Mouse (Mus musculus): ENCODE measurements around the gene Srxn1. TPM values are rescaled to one million over a fixed set of nuclear protein-coding genes. Genes with fewer than 3 reads are reported as not detected.

The Srxn1 gene
- total RNA-seq, 2 experiments from 2014 or later, result 47.2 to 58.2 TPM

DNA sequence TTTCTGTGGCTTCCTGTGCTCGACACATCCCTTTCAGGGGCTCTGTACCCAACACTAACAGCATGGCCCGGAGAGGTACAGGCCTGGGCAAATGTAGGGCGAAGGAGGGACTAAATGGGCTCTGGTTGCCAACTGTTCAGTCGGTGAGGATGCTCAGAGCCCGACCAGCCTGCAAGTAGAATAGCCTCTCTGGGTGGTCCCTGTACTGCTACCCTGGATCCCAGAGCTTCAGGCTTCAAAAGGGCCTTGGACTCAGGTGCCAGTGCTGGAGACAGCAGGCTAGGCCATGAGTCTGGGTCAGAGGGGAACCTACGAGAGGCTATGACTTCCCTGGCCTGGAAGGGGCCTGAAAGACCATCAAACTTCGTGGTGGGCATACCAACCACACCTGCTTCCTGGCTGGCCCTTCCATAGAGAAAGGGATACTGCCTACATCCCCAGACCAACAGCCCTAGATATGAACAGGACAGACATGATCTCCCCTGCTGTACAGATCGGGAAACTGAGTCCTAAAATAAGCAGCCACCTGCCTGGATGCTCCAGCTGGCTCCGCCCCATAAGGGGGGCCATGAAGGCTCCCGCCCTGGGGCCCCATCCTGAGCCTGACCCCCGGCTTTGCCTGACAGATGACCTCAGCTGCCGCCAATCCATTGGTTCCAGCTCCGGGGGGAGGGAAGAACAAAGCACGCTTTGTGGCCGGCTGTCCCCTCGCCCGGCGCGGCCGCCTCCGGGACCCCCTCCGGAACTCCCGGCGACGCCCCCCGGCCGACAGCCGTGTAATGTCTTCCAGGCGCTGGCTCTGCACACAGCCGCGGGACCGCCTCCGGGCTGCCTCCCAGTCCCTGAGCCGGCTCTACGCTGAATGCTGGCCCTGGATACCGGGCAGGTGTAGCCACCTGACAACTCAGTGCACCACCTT is 9.0 kb downstream of the Srxn1 start:
- no peak for DNase-seq (ENCODE audit: low spot score in 2 of 2)

DNA sequence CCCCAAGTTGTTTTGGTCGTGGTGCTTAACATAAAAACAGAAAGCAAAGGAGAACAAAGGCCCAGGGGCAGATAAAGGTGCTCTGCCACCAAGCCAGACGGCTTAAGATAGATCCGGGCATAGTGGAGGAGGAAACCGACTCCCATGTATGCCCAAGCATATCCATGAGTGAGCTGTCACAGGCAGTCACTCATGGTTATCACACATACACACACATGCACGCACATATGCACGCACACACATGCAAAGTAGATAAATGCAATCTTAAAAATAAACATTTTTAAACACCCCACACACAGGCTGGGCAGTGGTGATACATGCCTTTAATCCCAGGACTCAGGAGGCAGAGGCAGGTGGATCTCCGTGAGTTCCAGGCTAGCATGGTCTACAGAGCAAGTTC is 12.4 kb downstream of the Srxn1 start:
- no peak for DNase-seq (ENCODE audit: low spot score in 2 of 2)

DNA sequence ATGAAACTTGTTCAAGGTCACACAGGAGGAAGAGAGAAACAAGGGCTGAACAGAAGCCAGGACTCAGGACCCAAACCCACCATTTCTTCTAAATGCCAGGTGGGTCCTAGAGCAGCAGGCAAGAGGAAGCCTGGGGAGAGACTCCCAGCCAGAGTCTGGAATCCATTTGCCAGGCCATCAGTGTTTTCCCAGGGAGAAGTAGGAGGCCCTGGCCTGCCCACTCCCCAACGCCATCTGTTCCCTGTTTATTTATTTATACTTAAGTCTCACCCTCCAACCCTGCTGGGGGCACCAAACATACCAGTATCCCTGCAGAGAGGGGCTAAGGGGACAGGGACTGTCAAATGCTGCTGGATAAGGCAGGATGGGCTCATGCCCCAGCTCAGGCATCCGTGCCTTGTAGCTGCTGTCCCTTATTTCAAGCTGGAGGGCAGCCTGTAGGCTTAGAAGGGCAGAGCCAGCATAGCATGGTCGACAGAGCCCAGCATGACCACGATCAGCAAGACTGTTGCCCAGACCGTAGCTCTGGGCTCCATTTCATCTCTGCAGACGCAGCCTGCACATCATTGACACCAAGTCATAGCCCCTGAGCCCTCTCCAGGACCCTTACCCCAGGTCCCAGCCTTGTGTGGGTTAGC is 14.0 kb downstream of the Srxn1 start:
- no peak for DNase-seq (ENCODE audit: low spot score in 2 of 2)

DNA sequence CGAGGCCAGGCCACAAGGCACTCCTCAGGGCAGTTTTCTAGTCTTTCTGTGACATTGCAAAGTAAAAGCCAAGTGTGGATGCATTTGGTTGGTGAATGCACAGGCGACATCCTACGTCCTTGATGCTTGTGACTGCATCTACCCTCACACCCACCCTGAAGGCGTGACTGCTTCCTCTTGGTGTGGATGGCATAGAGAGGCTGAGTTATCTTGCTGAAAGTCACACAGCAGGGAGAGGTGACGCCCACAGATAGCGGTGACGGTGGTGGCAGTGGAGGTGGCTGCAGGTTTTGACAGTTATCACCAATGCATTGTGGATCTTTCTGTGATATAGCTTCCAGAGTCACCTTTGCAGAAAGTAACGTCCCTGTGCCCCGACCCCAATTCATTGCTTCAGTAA is 17.6 kb downstream of the Srxn1 start:
- DNase-seq (ENCODE audit: low spot score in 2 of 2), result no peak

DNA sequence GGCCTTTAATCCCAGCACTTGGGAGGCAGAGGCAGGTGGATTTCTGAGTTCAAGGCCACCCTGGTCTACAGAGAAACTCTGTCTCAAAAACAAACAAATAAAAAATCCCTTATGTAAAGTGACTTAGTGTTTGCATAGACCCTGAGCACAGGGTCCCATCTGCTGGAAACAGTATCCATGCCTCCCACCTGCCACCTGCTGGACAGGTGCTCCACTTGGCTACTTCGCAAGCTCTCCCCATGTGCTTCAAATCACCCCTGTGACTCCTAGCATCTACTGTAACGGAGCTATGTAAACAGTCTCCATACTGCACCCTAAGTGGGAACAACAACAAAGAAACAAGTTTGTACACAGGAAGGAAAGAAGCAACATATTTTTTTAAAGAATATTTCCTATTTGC is 23.3 kb downstream of the Srxn1 start:
- DNase-seq (ENCODE audit: low spot score in 2 of 2), result no peak

DNA sequence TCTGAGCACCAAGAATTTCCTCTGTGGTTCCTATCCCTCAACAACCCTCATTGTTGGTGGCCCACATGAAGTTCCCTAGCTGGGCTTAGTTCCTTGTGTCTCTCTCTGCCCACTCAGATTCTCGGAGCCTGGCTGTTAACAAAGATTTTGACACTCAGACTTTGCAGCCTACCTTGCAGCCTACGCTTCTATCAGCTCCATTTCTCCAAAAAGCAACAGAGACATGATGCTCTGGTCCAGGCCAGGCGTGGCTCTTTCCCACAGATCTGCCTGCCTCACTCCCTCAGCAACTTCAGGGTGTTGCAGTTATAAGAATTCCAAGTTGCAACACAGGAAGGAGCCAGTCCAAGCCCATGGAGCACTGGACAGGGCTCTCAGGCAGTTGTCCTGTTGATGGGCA is 24.5 kb downstream of the Srxn1 start:
- no peak for DNase-seq (ENCODE audit: low spot score in 2 of 2)

DNA sequence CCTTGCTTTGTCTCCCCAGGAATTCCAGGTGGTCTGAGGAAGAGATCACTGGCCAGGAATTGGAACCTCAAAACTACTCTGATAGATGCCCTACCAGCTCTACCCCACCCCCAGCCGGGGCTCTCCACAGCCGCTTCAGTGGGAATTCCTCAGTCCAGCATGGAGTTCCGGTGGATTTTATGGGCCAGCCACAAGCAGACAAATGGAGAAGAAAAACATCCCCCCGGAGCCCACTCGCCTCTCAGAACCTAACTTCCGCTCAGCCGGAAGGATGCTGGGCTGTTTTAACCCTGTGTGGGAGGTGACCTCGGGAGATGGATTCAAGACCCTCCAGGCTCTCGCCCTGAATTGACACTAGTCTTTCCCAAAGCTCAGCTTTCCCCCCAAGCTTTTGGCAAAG is 26.7 kb downstream of the Srxn1 start:
- DNase-seq (ENCODE audit: low spot score in 2 of 2), result no peak

DNA sequence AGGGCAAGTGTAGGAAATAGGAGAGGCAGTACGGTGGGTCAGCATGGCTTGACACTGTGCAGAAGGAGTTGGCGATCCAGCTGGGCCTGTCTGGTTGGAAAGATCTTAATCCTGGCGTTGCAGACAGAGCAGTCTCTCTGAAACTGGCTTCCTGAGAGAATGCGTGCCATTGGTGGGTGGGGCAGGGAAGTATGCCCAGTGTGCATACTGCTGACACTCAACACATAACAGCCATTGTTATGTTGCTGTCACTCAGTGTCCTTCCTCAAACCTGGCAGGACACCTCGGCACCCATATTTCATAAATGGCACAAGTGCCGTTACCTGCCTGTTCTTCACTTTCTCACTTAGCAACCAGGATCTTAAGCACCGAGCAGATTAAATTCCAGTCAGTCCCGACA is 27.4 kb downstream of the Srxn1 start:
- DNase-seq (ENCODE audit: low spot score in 2 of 2), result no peak

DNA sequence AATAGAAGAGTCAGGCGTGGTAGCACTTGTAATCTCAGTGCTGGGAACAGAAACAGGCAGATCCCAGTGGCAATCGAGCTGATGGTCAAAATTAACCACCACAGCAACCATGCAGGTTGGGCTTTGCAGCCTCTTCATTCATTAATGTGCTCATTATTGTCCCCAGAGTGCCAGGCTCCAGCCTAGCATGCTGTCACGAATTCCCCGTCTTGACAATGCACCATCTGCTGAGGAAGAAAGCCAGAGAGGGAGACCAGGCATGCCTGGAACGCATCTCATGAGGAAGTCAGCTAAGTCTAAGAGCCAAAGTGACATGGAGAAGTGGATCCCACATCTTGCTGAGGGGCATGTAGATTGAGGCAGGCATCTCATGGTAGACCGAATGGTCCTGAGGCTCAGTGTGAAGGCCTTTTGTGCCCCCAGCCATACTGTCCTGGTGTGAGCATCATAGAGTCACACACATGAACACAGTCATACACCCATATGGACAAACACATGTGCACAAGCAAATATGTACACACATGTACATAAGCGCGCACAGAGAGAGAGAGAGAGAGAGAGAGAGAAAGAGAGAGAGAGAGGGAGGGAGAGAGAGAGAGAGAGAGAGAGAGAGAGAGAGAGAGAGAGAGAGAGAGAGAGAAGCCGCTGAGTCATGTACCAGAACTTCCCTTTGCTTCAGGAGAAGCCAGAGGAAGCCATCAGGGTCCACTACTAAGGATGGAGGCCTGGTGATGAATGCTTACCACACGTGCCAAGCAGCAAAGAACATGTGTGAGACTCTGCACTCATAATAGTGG is 34.1 kb downstream of the Srxn1 start:
- DNase-seq (ENCODE audit: low spot score in 2 of 2), result no peak

DNA sequence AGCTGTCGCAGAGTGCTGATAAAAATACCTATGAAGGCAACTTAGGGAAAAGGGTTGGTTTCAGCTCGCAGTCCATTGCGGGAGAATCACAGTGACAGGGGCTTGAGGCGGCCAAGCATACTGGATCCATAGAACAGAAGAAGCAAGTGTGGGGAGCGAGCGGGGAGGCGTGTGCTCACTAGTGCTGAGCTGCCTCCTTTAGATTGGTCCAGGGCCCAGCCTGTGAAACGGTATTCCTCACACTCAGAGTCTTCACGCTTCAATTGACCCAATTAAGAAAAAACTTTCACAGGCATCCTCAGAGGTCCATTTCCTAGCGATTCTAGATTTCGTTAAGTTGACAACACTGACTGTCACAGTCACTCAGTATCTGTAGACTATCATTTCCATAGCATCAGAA is 35.6 kb downstream of the Srxn1 start:
- DNase-seq (ENCODE audit: low spot score in 2 of 2), result no peak

DNA sequence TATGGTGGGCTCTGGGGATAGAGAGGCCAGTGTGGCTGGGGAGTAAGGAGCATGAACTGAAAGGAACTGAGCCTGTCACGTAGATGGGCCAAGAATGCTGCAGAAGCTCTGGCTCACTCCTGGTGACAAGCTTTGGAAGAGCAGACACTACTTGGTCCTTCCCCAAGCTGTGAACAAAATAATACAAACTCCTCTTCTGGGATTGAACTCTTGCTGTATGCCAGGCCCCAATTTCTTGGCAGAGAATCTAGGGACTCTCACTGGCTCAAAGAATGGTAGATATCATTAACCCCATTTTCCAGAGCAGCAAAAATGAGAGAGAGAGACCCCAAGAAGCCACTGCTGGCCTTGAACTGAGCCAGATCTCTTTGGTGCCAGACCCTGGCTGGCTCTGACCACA is 36.2 kb downstream of the Srxn1 start:
- no peak for DNase-seq (ENCODE audit: low spot score in 2 of 2)

DNA sequence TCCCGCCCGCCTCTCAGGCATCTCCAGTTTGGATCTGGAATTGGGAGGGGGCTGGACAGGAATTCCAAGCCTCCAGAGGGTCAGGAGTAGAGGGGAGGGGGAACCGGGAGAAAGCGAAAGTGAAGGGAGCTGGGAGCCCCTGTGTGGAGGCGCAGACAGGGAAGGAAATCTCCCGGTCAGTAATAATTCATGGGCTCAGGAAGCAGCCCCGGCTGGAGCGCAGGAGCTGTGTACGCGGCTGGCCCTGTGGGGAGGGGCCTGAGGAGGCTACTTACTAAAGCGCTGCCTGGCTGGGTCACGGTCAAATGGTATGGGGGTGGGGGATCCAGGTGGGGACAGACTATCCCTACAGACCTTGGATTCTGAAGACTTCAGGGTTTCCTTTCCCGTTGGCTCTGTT is 36.7 kb downstream of the Srxn1 start:
- DNase-seq (ENCODE audit: low spot score in 2 of 2), result no peak

DNA sequence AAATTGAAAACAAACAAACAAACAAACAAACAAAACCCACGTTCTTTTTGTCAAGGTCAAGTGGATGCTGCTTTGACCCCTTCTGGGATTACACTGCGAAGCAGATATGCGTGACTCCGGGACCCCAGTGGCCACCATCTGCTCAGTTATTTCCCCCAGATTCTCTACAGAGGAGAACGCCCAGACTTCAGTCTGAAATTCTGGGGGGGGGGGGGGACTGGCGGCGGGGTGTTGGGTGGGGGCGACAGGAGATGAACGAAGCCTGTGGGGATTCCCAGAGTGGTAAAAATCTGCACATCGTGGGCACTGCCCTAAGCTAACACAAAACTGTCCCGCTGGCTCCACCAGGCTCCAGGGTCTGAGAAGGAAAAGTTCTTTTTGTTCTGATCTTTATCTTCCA is 37.3 kb downstream of the Srxn1 start:
- DNase-seq (ENCODE audit: low spot score in 2 of 2), result no peak

DNA sequence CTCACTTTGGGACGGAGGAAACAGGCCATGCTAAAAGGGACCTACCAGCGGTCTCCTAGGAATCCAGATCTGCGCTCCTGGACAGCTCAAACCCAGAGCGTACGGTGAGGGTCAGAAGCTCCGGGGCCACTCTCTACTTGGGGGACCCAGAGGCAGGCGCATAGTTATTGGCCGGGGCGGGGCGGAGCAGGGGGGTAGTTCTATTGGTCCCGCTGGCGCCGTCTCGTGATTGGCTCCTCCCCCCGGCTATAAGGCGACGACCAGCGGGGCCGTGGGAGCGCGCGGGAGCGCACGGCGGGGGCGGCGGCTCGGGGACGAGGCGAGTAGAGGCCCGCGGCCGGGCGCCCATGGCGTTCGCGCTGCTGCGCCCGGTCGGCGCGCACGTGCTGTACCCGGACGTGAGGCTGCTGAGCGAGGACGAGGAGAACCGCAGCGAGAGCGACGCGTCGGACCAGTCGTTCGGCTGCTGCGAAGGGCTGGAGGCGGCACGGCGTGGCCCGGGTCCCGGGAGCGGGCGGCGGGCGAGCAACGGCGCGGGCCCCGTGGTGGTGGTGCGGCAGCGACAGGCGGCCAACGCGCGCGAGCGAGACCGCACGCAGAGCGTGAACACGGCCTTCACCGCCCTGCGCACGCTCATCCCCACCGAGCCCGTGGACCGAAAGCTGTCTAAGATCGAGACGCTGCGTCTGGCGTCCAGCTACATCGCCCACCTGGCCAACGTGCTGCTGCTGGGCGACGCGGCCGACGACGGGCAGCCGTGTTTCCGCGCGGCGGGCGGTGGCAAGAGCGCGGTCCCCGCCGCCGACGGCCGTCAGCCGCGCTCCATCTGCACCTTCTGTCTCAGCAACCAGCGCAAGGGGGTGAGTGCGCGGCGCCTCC is 38.2 kb downstream of the Srxn1 start, which contains the start of gene Tcf15:
Tcf15 (plus strand) TSS at position 283 of the 879 bp plus-strand sequence.
- DNase-seq (ENCODE audit: low spot score in 2 of 2), result peak in 1 of 2 experiments; percentile 27

DNA sequence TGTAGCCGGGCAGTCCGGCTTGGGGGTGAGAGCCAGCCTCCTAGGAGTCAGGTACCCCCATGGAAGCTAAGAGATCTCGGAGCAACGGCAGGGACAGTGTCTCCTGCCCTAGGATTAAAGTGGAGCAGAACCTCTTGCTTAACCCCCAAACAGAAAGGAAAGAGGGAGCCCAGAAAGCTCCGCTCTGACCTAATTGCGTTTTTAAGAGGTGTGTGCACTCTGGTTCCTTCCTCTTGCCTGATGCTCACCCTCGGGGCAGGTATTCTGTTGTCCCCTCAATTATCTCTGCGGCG is 38.8 kb downstream of the Srxn1 start:
- no peak for DNase-seq (ENCODE audit: low spot score in 2 of 2)

DNA sequence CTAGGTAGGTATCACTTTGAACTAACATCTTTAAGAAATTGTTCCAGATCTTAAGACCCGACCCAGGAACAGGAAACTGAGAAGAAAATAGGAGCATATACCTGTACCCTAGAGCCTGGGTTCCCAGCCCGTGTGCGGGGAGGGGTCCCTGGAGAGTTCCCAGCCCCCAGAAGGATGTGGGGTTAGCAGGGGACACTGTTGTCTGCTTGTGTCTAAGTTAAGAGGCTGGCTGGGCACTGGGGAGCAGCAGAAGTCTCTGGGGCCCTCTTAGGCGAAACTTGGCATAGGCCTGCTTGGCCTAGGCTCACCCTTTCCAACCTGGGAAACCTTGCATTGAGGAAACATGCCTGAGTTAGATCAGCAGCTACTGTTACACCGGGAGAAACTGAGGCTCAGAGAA is 39.2 kb downstream of the Srxn1 start:
- no peak for DNase-seq (ENCODE audit: low spot score in 2 of 2)

DNA sequence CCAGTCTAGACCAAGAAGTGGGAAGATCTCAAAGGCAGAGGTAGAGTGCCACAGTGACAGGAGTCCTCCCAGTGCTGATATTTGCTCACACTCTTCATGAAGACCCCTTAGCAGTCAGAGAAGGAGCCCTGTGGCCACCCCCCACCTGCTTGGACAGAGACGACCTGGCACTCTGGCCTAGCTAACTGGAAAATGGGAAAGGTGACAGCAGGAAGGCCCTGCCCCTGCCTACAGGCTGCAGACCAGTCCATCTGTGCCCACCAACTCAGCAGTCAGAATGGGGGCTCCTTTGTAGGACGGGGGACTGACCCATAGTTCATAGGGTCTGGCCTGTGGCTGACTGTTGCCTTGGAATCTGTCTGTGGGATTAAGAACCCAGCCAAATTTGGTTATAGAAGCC is 40.4 kb downstream of the Srxn1 start:
- DNase-seq (ENCODE audit: low spot score in 2 of 2), result no peak

DNA sequence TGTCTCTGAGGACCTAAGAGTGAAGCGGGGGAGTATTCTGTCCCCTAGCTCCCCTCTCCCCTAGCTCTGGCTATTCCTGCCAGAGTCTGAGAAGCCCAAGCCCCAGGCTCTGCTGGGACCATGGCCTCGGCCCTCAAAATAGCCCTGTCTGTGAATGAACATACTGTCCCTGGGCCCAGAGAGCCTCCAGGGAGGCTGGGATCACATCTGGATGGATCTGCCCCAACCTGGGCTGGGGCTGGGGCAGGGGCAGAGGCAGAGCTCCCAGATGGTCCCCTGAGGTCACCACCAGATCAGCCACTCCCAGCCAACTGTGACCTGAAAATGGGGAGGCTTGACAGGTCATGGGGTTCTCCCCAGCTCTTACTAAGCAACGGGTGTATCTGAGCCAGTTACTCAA is 41.8 kb downstream of the Srxn1 start:
- DNase-seq (ENCODE audit: low spot score in 2 of 2), result no peak

DNA sequence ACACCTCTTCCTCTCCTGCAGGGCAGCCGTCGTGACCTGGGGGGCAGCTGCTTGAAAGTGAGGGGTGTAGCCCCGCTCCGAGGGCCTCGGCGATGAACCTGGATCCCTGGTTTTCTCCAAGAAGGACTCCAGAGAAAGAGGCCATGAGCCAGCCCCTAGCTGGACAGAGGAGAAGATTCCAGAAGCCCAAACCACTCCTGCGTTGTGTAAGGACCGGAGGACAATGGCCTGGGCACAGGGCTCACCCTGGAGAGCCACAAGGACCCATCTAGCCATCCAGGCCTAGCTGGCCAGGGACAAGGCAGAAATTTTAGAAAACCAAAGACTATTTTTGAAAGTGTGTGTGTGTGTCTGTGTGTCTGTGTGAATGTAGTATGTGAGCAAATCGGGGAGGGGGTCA is 43.4 kb downstream of the Srxn1 start:
- no peak for DNase-seq (ENCODE audit: low spot score in 2 of 2)

DNA sequence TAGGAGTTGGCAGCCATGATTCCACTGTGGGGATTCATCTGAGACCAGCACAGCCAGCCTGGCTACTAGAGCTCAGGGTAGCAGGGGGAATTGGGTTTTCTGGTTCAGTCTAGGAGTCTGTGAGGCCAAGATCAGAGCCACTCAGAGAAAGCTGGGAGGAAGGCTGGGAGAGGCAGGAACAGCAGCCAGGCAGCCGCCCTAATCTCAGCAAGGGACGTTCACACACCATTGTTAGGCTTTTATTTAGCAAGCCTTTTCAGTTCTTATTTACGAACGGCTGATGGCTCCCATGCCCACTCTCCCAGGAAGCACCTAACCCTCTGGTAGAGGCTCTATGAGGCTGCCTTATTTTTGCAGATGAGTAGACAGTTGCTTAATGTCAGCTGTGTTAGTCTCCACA is 44.6 kb downstream of the Srxn1 start:
- no peak for DNase-seq (ENCODE audit: low spot score in 2 of 2)

DNA sequence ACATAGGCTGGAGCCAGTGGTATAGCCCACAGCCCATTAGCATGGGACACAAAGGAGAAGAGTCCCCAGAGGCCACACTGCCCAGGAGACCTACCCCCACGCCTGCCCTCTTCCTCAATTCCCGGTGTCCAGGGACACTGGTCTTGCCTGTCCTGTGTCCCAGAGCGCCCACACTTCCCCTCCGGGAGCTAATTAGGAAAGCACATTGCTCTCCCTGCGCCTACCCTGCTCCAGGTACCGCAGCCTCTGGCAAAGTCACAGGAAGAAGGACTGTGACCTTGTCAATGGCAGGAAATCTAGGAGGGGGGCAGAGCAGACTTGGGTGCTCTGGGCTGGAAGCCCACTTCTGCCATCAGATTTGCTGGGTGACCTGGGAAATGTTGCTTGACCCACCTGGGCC is 45.1 kb downstream of the Srxn1 start:
- no peak for DNase-seq (ENCODE audit: low spot score in 2 of 2)

Measured in adrenal gland, postnatal 4 days (tissue).